In genomic region chr6:120858217-120858711, GRCm38 (mm10) we compare ENCODE assay signal across 9 mouse cellular contexts. TPM values are rescaled to one million over a fixed set of nuclear protein-coding genes. Genes with fewer than 3 reads are reported as not detected.
A peak's percentile ranks its signal among the peaks of the same experiment; 100 is the strongest.
DNase-seq lines count a peak whose midpoint lies in the region; ATAC-seq and TF ChIP-seq lines count a peak whose summit lies in the region.
"Had no signal": no experiment of that assay in that cellular context is flagged by ENCODE, and none has a peak within 500 bp of the region (broad histone marks: within the 10 kb centered on the region; RNA-seq: fewer than 3 reads in every experiment).

No protein-coding gene starts in this region.

- TF ChIP-seq CTCF in liver, postnatal 0 days (IDR thresholded peaks at IDR 0.05; ENCODE audit: low read depth) = no peak
- TF ChIP-seq CTCF in kidney, adult 2 months (conservative IDR thresholded peaks at IDR 0.05; ENCODE audit: insufficient read depth, insufficient read length, low read depth, low read length) = no peak

- no peak overlapping the region for H3K9ac ChIP-seq in liver, embryonic 11.5 days (ENCODE audit: low read depth, low read length)
- H3K9ac ChIP-seq in liver, postnatal 0 days (replicated peaks) = no peak overlapping the region
- no peak overlapping the region for H3K9ac ChIP-seq in forebrain, embryonic 15.5 days (replicated peaks)

- H3K4me2 ChIP-seq in liver, embryonic 11.5 days = peak overlapping the region; percentile 20; the same call in 1 of the 2 replicates
- H3K4me2 ChIP-seq in liver, postnatal 0 days (ENCODE audit: low read depth, low read length) = no peak overlapping the region
- H3K4me2 ChIP-seq in forebrain, embryonic 15.5 days (replicated peaks) = no peak overlapping the region

- no peak for DNase-seq in liver, embryonic 11.5 days (ENCODE audit: low spot score)
- no peak for DNase-seq in liver, postnatal 0 days
- DNase-seq in left cerebral cortex, adult 11 months (ENCODE audit: low spot score) = peak; percentile 41
- peak; percentile 99 for DNase-seq in retina, postnatal 1 day
- no peak for DNase-seq in heart, postnatal 36 days
- DNase-seq in kidney, adult 2 months = no peak
- DNase-seq in thymus, postnatal 25 days = no peak

- no peak overlapping the region for H3K27ac ChIP-seq in liver, embryonic 11.5 days (ENCODE audit: low read depth, low read length)
- no peak overlapping the region for H3K27ac ChIP-seq in liver, postnatal 0 days (ENCODE audit: low read depth)
- peak overlapping the region; percentile 81 for H3K27ac ChIP-seq in forebrain, embryonic 15.5 days (replicated peaks)
- no peak overlapping the region for H3K27ac ChIP-seq in kidney, adult 2 months (ENCODE audit: insufficient read depth, low read depth, low read length)

- TF ChIP-seq EP300 in liver, postnatal 0 days (IDR thresholded peaks at IDR 0.05; ENCODE audit: low read depth) = no peak

- H3K36me3 ChIP-seq in liver, embryonic 11.5 days (ENCODE audit: control insufficient read depth, insufficient read depth, low read length) = peaks cover 13% of the 10 kb centered on the region
- H3K36me3 ChIP-seq in liver, postnatal 0 days (replicated peaks; ENCODE audit: insufficient read depth, low read length) = peaks cover 52% of the 10 kb centered on the region
- H3K36me3 ChIP-seq in forebrain, embryonic 15.5 days = peaks cover 12% of the 10 kb centered on the region
- H3K36me3 ChIP-seq in kidney, adult 2 months (ENCODE audit: control insufficient read depth, insufficient read depth, low read length) = no peaks in the 10 kb centered on the region

- WGBS in liver, embryonic 11.5 days = 76% methylated on average over 8 of the region's 8 CpGs
- WGBS in liver, postnatal 0 days (ENCODE audit: insufficient replicate concordance) = 80% methylated on average over 8 of the region's 8 CpGs
- 30% methylated on average over 8 of the region's 8 CpGs for WGBS in forebrain, embryonic 15.5 days
- 69% methylated on average over 8 of the region's 8 CpGs for WGBS in kidney, adult 2 months

- peaks cover 30% of the 10 kb centered on the region for H3K4me1 ChIP-seq in liver, embryonic 11.5 days (replicated peaks; ENCODE audit: control insufficient read depth, insufficient read depth, low read length)
- H3K4me1 ChIP-seq in liver, postnatal 0 days (ENCODE audit: insufficient read depth) = 0 out of 2 replicates have a peak, but pooled peaks cover 3% of the 10 kb centered on the region
- H3K4me1 ChIP-seq in forebrain, embryonic 15.5 days = peaks cover 7% of the 10 kb centered on the region
- no peaks in the 10 kb centered on the region for H3K4me1 ChIP-seq in kidney, adult 2 months (ENCODE audit: control insufficient read depth, insufficient read depth, low read length)

- no peak overlapping the region for H3K4me3 ChIP-seq in liver, embryonic 11.5 days (ENCODE audit: low read depth, low read length)
- H3K4me3 ChIP-seq in liver, postnatal 0 days (ENCODE audit: low read depth, low read length) = no peak overlapping the region
- H3K4me3 ChIP-seq in forebrain, embryonic 15.5 days = no peak overlapping the region
- no peak overlapping the region for H3K4me3 ChIP-seq in kidney, adult 2 months (ENCODE audit: insufficient read depth, low read depth, low read length)

- no peaks in the 10 kb centered on the region for H3K9me3 ChIP-seq in liver, embryonic 11.5 days (ENCODE audit: control insufficient read depth, low read length)
- no peaks in the 10 kb centered on the region for H3K9me3 ChIP-seq in liver, postnatal 0 days (ENCODE audit: low read length)
- H3K9me3 ChIP-seq in forebrain, embryonic 15.5 days = no peaks in the 10 kb centered on the region

- no peak for TF ChIP-seq POLR2A in kidney, adult 2 months (IDR thresholded peaks at IDR 0.05; ENCODE audit: low read depth, low read length)

- ATAC-seq in liver, embryonic 11.5 days (replicated peaks; ENCODE audit: low FRiP score) = peak; percentile 49; the same call in 1 of the 2 replicates
- no peak for ATAC-seq in liver, postnatal 0 days
- ATAC-seq in forebrain, embryonic 15.5 days (replicated peaks) = peak; percentile 94

- no peaks in the 10 kb centered on the region for H3K27me3 ChIP-seq in liver, embryonic 11.5 days (replicated peaks; ENCODE audit: control insufficient read depth, insufficient read depth, low read length)
- H3K27me3 ChIP-seq in liver, postnatal 0 days (ENCODE audit: insufficient read depth, low read length) = no peaks in the 10 kb centered on the region
- H3K27me3 ChIP-seq in forebrain, embryonic 15.5 days = no peaks in the 10 kb centered on the region
- no peaks in the 10 kb centered on the region for H3K27me3 ChIP-seq in kidney, adult 2 months (replicated peaks; ENCODE audit: control insufficient read depth, insufficient read depth, low read length)
- H3K27me3 ChIP-seq: CH12.LX had no signal

- intact Hi-C loops in heart, postnatal 36 days (cut with DNase I) = no loop called here

RNA-seq across cellular contexts. Expression of gene Bcl2l13, which starts 22.3 kb away (rescaled TPM):
- 52.3 and 66.2 TPM in 2 replicates for polyA plus RNA-seq in liver, embryonic 11.5 days (2014; fragmentation: Nextera tagmentation; extraction: Ambion mirVana)
- 18.4 and 20.4 TPM in 2 replicates for polyA plus RNA-seq in liver, postnatal 0 days (2015; fragmentation: Nextera tagmentation; extraction: Ambion mirVana)
- 32.6 and 32.9 TPM in 2 replicates for polyA plus RNA-seq in forebrain, embryonic 15.5 days (2015; fragmentation: Nextera tagmentation; extraction: Ambion mirVana)
- 10 to 100 TPM; 81.5 to 88.1 TPM for total RNA-seq in heart, postnatal 36 days (2021)
- polyA plus RNA-seq in kidney, adult 2 months (2012; rRNA removed) = 23.3 and 27.5 TPM in 2 replicates

RNA-seq across cellular contexts. Expression of gene Atp6v1e1, which starts 35.7 kb away (rescaled TPM):
- polyA plus RNA-seq in liver, embryonic 11.5 days (2014; fragmentation: Nextera tagmentation; extraction: Ambion mirVana) = 160 and 164 TPM in 2 replicates
- polyA plus RNA-seq in liver, postnatal 0 days (2015; fragmentation: Nextera tagmentation; extraction: Ambion mirVana) = 193 and 199 TPM in 2 replicates
- 225 and 229 TPM in 2 replicates for polyA plus RNA-seq in forebrain, embryonic 15.5 days (2015; fragmentation: Nextera tagmentation; extraction: Ambion mirVana)
- total RNA-seq in heart, postnatal 36 days (2021) = 100 to 1,000 TPM; 159 to 160 TPM
- polyA plus RNA-seq in kidney, adult 2 months (2012; rRNA removed) = 418 and 428 TPM in 2 replicates

RNA-seq across cellular contexts. Expression of gene Bid, which starts 58.4 kb away (rescaled TPM):
- polyA plus RNA-seq in liver, embryonic 11.5 days (2014; fragmentation: Nextera tagmentation; extraction: Ambion mirVana) = 48.2 and 51.5 TPM in 2 replicates
- polyA plus RNA-seq in liver, postnatal 0 days (2015; fragmentation: Nextera tagmentation; extraction: Ambion mirVana) = 24.6 and 24.7 TPM in 2 replicates
- polyA plus RNA-seq in forebrain, embryonic 15.5 days (2015; fragmentation: Nextera tagmentation; extraction: Ambion mirVana) = 24.3 TPM in 2 replicates
- total RNA-seq in heart, postnatal 36 days (2021) = 1 to 10 TPM; 1.1 to 1.3 TPM
- 59.8 and 60.6 TPM in 2 replicates for polyA plus RNA-seq in kidney, adult 2 months (2012; rRNA removed)

Comparison
In these comparisons a context has a peak if more than half of its experiments do, and no peak if none do; other contexts are left out.
1. DNase-seq: peak in left cerebral cortex, adult 11 months (single experiment) and retina, postnatal 1 day (single experiment); none in liver, embryonic 11.5 days (single experiment), liver, postnatal 0 days (single experiment), heart, postnatal 36 days (0 of 2), kidney, adult 2 months (single experiment) and thymus, postnatal 25 days (single experiment).